Mouse (Mus musculus): ENCODE data around the gene Fam111a.

DNA sequence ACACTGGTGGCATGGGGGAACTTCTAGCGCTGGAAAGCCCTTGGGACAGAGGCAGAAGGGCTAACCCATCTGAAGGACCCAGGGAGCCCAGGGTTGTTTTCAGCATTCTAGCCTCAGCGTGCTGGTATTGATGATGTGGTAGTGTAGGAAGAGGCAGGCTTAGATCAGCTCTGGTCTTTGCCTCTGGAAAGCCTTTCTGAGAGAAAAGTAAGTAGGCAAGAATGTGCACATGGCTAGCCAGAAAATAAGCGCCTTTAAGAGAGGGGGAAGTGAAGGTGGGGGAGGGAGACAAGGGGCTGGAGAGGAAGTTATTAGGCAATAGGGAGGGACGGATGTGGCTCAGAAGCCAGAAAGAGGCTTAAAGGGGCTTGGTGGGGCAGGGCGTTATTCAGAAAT is 28.5 kb downstream of the Fam111a start:
- TF ChIP-seq CTCF (conservative IDR thresholded peaks at IDR 0.05; ENCODE audit: low read length) (no peak), NANOG (IDR thresholded peaks at IDR 0.05; ENCODE audit: borderline replicate concordance, low read length) (no peak), POU5F1 (IDR thresholded peaks at IDR 0.05; ENCODE audit: borderline replicate concordance, low read length) (no peak)
